Mouse (Mus musculus): ENCODE measurements around the gene Galnt13.
A peak's percentile ranks its signal among the peaks of the same experiment; 100 is the strongest.
"Not testable (repeated sequence)": the region's sequence is repeated elsewhere in the genome, so short reads cannot be mapped to it uniquely, and the experiment has no call there.

The Galnt13 gene

DNA sequence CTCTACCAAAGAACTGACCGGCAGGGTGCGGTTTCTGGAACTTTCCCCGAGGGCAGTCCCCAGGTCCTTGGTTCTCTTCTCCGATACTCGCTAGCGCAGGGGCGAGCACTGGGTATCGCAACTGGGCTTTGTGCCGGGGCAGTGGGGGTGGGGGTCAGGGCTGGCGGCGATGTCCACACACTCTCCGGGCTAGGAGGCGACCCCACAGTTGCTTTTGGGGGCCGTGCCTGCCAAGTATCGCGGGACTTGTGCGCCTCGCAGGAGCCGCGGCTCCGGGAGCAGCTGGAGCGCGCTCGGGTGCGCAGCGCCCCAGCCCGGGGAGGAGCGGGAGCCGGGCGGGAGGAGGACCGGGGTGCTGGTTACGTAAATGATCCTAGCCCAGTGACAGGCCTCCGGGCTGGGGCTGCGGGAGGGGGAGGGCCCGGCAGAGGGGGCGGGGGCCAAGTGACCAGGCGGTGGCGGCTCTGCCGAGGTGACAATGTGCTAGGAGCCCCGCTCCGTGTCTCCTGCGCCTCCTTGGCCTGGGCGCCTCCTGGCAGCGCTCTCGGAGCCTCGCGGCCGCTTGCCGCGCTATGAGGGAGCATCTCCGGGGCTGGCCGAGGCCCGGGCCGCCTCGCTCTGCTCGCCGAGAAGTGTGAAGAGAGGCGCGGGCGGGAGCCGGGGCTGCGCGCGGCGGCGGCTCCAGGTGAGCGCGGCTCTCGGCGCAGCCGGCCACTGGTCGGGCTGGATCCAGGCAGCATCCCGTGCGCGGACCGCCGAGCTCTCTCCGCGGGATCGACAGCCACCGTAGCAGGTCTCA is at the start of gene Galnt13:
Gene Galnt13 (plus strand): TSS at position 381 of the 799 bp plus-strand sequence.
- DNase-seq (ENCODE audit: low read depth, low spot score), result peak; percentile 75

DNA sequence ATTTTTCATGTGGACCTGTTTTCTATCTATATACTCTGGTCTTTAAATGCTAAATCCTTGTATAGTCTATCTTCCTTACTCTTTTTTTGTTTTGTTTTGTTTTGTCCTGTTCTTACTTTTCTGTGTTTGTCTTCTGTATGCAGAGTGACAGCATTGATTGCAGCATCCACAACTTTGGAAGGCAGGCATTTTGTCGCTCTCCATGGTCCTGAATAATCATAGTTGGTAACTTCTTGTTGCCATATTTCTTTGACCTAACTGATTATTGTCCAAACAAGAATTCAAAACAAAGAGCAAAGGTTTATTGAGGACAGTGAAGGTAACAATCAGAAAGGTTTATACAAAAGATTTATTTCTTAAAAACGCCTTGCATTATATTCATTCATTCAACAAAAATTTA is 5.1 kb upstream of the Galnt13 start:
- no peak for DNase-seq (ENCODE audit: low read depth, low spot score)

DNA sequence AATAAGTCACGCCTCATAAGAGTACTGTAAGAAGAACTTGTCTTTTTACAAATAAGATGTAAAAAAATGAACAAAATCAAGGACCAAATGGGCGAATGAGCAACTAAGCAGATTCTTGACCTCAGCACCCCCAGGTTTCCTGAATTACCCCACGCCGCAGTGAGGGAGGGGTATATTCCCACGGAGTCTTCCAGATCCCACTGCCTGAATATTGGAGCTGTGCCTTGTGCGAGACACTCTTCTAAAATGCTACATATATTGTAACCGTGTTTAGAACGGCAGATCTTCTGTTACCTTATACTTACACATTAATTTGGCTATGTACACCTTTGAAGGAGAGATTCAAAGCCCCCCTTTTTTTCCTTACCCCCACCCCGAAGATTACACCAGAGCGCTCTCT is 737 bp upstream of the Galnt13 start:
- no peak for DNase-seq (ENCODE audit: low read depth, low spot score)

DNA sequence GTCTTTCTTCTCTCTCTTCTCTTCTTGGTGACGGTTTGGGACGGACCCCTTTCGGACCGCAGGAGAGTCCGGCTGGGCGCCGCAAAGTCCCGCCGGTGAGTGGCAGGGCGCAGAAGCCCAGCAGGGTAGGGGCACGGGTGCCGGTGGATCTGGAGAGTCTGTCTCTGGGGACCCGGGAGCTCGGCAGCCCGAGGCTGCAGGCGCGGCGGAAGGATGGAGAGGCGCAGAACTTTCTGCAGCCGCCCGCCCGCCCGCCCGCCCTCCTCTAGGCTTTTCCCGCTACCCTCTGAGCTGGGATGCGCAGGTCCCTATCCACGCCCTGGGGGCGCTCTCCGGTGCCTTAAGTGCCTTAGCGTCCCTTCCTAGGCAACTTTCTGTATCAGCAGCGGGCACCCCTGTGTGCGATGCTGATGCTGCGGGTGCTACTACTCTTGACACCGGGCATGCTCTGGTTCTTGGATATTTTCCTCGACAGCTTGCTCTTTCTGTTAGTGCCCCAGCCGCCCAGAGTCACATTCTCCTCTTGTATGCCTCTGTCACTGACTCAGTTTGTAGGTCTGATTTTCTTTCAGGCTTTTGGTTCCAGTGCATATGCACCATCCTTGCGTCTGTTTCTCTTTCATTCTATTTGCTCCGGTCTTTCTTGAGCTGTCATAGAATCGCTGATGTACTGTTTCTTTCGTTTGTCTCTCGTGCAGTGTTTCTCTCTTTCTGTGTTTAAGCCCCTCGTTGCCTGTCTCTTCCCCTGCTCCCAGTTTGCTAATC is 801 bp downstream of the Galnt13 start:
- DNase-seq (ENCODE audit: low read depth, low spot score), result peak; percentile 47

DNA sequence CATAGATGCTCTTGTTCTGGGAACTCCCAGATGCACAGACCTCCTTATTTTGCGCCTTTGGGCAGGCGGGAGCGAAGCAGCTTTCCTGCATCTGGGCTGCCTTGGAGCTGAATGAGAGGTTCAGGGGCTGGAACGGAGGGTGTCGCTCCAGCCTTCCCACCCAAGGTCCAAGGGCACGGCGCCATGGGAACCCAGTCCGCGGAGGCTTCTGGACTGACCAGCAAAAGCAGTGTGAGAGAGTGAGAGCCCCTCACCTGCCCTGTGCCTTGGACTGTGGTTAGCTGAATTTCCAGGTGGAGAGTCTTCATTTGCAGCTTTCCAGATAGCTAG is 1.3 kb downstream of the Galnt13 start:
- peak; percentile 11 for DNase-seq (ENCODE audit: low read depth, low spot score)

DNA sequence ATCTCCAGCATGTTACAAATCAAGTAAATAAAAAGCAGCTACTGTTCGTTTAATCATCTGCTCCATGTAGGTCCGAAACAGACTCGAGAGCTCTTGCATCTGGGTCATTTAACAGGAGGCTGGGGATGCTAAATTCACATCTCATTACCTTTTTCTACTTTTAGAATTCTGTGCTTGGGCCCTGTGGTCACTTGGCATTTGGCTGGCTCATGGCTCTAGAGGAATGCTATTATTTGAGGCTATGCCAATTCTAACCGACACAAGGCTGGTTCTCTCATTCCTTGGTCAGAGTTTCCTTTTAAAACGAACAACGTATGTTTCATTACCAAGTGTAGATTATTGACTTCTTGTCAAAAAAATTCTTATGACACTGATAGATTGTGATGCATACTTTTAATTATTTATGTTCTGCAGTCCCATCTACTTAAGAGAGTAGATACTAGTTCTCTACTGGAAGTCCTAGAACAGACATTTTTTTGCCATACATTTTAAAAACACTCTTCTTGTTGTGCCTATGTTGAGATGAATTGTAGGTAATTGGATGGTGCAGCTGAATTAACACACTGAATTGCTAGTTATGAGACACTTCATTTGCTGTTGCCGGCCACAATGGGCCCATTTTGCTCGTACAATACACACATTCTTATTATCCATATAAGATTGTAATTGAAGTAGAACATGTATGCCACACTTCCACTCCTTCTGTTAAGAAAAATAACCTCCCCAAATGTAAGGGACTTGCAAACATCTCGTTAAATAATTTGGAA is 6.8 kb downstream of the Galnt13 start:
- DNase-seq (ENCODE audit: low read depth, low spot score), result no peak

DNA sequence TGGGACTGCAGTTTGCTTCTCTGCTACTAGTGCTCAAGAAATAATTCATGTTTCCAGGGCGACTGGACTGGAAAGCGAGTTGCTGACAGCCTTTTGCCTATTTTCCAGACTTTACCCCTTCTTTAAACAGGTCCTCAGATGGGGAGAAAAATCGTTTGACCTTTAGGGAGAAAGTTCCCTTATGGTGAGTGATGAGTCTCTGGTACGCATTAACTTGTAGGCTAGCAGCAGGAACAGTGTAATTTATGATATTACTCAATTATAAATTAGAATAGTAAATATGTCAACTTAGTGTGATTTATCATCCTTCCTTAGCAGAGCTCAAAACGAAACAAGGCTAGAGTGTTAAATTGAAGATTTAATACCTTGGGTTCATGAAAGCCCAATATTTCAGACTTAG is 47.3 kb downstream of the Galnt13 start:
- no peak for DNase-seq (ENCODE audit: low read depth, low spot score)

DNA sequence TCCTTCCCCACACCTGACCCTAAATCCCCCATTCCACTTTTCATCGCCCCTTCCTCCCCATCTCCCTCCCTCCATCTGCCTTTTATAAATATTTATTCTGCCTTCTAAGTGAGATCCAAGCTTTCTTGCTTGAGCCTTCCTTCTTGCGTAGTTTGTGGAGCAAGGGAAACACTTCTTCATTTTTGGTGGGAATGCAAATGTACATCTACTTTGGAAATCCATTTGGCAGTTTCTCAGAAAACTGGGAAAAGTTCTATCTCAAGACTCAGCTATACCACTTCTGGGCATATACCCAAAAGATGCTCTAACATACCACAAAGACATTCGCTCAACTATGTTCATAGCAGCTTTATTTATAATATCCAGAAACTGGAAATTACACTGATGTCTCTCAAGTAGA is 86.9 kb downstream of the Galnt13 start:
- DNase-seq (ENCODE audit: low read depth, low spot score), result no peak

DNA sequence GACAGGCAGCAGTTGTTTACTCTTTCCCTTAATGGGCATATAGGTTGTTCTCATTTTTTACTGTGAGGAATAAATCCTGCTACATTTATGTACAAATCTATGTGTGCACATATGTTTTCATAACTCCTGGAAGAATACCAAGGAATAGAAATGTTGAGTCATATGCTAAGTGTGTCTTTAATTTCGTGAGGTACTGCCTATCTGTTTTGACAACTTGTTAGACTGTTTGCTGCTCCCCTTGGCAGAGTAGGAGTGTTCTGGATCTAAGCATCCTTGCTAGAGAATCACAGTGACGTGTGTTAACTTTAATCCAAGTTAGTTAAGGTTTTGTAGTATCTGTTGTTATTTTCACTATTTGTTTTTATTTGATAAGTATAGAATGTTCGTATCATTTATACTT is 91.0 kb downstream of the Galnt13 start:
- no peak for DNase-seq (ENCODE audit: low read depth, low spot score)

DNA sequence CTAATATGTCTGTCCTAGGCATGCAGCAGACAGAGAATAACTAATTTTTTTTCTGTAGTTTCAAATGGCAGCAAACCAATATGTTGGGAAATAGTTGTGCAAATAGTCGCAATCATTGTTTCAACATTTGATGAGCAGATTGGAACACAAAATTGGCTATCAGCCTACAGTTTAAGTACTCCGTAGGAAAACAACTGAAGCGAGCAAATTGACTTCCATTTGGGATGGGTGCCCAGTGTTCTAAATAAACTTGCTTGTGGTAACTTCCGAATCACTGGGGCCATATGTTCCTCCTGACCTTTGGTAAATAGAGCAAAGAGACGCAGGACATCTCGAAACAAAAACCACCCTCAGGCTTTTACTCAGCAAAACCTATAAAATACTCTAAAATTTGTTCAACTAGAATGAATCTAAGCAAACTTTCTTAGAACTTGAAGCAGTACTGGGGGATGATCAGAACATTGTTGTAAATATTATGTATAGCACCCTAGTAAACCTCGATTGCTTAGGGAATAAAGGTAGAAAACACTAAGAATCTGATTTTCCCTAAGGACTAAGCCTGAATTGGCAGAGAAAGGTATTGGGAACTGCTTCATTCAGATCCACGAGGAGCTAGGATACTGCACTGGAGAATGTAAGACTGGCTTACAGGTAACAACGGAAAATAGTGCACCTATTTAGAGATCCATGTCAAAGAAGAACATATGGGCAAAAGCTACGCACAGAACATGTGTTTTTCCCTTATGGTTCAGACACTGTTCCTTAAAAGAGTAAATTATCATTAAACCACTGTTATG is 122.4 kb downstream of the Galnt13 start:
- no peak for DNase-seq (ENCODE audit: low read depth, low spot score)

DNA sequence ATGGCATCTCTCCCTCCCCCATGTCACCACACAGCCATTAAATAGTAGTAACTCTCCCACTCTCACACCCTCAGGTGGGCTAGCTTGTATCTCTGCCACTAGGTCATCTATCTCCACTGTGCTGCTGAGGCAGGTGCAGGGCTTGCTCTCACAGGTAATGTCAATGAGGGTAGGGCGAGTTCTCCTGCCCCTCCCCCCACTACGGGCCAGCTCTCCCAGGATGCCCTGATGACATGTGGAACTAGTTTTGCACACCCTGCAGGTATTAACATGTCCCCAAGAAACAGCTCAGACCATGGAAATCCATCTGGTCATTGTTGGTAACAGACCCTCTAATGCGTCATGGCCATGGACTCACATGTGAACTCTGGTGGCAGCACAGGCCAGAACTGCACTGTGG is 129.0 kb downstream of the Galnt13 start:
- DNase-seq (ENCODE audit: low read depth, low spot score), result no peak

DNA sequence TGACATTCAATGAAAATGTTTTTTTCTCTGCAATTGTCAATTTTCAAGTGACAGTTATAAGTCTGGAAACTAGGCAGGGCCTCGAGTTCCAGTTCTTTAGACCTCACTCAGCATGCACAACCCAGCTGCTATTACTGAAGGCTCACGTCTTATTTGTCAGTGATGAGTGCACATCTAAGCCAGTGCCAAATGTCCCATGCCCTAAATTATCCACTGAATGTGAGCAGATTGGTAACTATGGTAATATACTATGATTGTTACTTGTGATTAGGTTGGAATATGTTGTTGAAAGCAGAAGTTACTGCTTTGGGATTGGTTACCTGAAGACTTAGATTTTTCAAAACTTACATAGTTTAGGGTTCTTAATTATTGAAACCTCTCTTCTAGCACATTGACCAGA is 131.1 kb downstream of the Galnt13 start:
- no peak for DNase-seq (ENCODE audit: low read depth, low spot score)

DNA sequence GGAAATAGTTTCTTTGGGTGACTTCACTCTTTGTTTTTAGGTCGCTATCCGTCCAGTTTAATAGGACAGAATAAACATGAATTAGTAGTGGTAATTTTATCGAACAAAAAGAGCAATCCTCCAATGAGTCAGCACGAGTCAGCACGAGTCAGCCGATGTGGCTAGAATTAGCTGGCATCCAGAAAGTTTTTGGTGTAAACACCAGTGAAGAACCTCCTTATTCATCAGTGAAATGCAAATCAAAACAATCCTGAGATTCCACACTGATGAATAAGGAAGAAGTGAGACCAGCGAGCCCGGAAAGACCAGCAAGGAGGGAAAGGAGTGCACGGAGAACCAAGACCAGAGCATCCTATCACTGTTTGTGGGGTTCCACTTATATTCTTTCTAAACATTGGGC is 131.5 kb downstream of the Galnt13 start:
- DNase-seq (ENCODE audit: low read depth, low spot score), result no peak

DNA sequence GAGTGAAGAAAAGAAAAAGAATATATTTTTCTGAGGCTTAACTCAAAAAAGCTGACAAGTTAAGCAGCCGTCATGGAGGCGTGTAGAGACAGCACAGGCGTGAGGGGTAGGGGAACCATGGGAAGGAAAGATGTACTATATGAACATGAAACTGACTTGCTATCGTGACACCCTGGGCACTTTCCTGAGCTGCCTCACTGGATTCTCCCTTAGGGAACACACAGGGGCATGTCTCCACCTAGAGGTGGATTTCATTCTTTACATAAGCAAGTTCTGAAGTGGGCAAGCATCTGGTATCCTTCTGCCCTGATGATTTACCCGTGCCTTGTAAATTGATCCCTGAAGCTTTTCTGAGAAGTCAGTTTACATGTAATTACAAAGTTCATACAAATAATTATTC is 277.7 kb downstream of the Galnt13 start:
- not testable (repeated sequence) for DNase-seq (ENCODE audit: low read depth, low spot score)

DNA sequence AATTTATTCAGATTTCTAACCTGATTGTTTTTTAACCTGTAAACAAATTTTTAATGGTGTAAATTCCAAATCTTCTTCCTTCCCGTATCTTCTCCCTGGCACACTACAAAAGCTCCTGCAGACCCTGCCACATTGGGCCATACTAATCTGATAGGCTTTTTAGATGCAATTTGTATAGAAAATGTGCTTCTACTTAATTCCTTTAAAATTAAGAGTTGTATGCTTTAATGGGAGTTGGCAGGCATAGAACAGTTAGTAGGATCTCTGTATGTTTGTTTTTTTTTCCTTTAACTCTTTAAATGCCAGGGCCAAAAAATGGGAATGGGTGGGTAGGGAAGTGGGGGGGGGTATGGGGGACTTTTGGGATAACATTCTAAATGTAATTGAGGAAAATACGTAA is 315.1 kb downstream of the Galnt13 start:
- DNase-seq (ENCODE audit: low read depth, low spot score), result no peak

DNA sequence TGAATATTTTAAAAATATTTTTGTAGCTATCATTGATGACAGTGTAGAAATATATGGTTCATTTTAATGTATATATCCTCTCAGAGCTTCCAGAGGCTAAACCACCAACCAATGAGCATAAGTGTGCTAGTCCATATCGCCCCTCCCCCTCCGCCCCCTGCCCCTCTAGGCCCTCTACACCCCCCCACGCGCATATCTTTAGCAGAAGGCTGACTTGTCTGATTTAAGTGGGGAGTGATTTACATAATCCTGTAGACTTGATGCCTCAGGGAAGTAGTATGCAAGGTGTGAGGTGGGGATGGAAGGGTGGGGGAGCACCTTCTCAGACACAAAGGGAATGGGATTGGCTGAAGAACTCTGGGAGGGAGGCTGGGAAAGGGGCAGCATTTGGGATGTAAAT is 323.7 kb downstream of the Galnt13 start:
- DNase-seq (ENCODE audit: low read depth, low spot score), result no peak

DNA sequence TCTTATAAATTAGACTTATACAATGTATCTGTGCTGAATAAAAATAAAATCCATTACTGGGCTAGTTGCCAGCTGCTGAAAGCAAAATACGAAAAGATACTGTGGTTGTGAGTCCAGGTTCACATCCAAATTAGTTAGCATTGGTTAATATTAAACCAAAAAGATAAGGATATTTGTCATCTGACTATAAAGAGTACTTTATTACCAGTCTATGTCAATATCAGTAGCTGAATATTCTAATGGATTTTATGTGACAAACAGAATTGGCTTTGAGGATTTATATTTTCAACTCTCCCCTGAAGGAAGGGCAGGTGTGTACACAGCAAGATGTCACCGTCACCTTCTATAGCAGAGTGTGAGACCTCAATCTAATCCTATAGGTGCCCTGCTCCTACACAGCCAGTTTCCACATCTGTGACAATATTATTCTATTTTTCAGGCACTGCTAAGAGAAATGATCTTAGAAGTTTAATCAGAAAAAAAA is 342.7 kb downstream of the Galnt13 start:
- no peak for DNase-seq (ENCODE audit: low read depth, low spot score)

DNA sequence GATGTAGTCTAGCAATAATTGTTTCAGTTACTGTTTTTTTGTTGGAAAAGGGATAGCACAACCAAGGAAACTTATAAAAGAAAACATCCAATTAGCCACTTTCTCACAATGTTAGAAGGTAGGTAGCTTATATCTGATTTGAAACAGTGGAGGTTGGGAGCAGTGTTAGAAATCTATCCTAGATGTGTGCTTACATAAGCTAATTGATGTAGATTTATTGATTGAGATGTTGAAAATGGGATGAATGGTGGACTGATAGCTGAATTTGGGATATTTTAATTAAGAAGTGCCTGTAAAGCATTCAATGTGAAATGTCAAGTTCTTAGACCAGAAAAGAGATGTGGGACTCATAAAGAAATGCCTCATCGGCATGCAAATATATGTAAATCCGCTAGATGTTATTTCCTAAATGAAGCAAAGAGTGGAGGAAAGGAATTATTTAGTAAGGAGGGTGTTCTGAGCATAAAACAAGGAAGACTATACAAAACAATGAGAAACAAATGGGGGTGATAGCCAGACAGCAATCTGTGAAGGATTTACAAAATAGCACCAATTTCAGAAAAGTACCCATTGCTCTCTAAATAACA is 377.6 kb downstream of the Galnt13 start:
- DNase-seq (ENCODE audit: low read depth, low spot score), result no peak

DNA sequence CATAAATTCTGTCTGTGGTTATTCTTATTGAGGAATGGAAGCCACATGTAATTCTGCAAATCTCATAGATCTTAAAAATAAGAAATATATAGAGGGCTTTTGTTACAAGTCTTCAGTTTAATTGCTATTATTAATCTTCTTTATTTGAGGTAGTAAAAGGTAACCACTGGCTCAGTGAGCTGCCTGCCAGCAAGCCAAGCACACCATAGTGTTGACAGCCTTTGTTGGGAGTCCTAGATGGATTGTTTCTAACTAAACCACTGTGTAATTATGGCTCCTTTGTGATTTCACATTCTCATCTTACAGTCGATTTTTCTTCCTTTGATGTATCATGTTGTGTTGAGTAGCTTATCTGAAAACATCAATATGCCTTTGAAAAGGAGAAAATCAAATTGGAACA is 405.1 kb downstream of the Galnt13 start:
- DNase-seq (ENCODE audit: low read depth, low spot score), result no peak

DNA sequence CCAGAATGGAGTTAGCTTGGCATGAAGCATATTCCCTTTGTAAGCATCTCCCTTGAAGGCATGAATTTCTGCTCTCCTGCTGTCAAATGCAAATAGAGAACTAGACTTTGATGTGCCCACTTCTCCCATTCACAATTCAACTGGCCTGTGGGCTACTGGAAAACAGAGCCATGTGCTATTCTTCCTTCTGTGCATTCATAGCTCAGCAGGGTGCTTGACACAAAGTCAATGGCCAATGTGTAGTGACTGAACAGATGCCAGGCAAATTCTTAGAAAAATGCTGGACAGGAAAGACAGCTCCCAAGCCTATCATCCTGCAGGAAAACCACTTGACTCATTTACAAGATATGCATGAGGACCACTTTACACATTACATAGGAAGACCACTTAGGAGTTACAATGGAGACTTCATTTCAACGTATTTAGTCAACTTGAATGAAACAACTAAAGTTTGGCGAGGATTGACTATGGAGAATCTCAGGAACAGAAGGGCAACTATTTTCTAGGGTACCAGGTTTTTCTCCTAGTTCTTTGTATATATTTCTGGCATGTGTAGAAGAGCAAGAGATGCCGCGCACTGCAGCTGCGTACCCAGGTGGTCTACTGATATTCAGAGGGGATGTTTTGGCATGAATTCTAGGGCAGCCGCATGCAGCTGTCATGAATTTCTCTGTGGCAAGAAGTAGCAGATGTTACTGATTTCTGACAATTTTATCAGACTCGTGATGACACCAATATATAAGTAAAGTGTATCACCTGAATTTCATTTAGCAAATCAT is 470.4 kb downstream of the Galnt13 start:
- DNase-seq (ENCODE audit: low read depth, low spot score), result no peak
